Mouse (Mus musculus): Measurements from ENCODE around the gene Nobox. TPM values are rescaled to one million over a fixed set of nuclear protein-coding genes. Genes with fewer than 3 reads are reported as not detected.

The Nobox gene
- total RNA-seq (2021) (not detected), polyA plus RNA-seq (2012; rRNA removed) (0.11 TPM in 1 of 2 replicates, not detected in the other)
- long read RNA-seq, result 0 reads

DNA sequence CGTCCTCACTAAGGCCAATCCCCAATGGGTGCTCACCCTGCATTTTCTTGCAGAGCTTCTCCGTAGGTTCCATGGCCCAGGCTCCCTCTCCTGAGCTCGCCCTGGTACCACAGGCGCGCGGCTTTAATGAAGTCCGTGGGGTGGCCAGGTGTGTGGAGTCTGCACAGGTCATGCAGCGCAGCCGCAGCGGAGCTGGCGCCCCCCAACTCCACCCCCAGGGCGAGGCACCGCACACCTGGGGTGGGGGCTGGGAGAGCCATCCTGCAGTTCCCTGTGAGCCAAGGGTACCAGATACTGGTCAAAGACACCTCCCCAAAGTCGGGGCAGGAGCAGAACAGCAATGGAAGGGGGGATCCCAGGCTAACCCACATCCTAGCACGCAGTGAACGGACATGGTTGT is at the start of gene Nobox:
Gene Nobox (minus strand): TSS at position 101 of the 400 bp plus-strand sequence.
- DNase-seq, result no peak

DNA sequence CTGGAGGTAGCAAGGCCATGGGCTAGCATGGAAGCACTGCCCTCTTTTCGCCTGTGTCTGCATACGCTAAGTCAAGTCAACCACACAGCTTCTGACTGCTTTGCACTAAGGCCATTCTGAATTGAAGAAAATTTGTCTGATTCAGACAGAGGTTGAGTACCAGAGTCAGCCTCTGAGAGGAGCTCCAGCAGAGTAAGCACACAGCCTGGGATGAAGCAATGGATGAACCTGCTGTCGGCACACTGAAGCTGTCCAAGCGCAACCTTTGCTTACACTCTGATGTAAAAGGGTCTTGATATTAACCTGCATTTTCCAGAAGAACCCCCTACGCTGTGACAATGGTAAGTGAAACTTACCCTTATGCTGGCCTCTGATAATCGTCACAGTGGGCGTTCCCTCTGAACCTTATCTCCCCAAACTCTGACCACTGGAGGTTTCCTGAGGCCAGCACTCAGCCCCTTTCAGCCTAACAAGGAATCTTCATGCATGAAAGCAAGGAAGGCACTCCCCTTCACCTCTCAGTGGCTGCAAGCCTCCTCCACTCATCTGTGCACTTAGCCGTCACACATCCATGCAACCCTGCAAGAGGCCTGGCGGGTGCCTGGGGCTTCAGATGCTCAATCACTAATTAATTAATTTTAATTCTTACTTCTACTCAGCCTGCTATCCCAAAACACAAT is 45.3 kb upstream of the Nobox start:
- no peak for DNase-seq

DNA sequence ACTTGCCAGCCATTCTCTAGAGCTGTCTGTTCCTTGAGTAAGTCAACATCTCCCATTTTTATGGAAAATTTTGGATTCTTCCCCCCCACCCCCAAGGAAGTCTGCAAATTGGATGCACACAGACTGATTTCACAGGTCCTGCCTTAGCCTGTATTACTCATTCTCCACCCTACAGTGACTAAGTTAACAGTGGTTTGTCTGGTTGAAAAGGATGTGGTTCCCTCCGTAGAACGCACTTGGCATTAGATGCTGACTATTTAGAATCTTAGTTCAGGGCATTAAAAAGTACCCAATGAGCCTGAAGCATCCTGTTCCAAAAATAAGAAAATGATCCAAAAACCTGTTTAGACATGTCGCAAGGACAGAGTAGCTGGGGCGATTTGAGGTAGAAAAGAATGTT is 44.1 kb upstream of the Nobox start:
- DNase-seq, result no peak

DNA sequence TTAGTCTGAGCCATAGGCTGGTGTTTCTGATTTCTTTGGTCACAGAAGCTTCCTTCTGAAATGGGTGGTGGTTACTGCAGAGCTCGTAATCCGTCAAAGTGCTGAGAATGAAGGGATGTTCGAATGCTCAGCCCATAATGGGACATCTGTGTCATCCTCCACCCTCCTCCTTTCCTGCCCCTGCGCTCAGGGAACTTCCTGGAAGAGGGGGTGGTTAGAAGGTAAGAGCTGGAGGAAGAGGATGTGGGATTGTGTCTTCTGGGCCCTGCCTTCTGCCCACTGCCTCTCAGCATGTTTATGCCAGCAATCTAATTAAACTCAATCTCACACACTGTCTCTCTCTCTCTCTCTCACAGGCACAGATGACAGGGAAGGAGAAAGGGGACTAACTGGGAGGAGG is 39.7 kb upstream of the Nobox start:
- no peak for DNase-seq

DNA sequence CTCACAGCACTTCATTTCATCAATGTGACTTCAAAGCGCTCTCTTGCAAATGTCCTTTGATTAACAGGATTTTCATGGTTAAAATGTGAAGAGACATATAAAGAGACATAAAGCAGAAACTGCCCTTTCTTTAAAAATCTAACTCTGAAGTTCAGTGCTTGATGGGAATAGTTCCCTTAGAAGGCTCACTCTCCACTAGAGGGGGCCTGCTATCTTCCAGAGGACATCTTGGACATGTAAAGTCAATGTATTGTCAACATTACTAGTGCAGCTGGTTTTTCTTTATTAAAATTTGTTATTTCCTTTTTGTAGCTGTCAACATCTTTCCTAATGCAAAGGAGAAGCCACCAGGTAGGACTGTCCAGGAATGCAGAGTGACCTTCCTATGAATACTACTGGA is 38.3 kb upstream of the Nobox start:
- DNase-seq, result no peak

DNA sequence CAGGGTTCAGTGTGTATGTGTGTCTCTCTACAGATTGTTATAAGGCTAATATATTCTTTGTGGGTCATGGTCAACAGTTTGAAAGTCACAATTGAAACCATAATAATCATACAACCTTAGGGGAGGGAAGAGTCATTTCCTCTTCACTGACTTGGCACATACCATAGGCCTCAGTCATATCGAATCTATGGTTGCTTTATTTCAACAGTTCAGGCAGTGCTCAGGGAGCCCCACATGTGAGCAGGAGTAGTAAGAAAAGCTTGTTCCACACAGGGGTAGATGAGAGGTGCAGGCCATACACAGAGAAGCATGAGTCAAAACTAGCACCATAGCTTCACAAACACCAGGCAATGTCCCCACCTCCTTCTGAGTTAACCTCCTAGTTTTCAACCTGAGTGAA is 33.7 kb upstream of the Nobox start:
- DNase-seq, result no peak

DNA sequence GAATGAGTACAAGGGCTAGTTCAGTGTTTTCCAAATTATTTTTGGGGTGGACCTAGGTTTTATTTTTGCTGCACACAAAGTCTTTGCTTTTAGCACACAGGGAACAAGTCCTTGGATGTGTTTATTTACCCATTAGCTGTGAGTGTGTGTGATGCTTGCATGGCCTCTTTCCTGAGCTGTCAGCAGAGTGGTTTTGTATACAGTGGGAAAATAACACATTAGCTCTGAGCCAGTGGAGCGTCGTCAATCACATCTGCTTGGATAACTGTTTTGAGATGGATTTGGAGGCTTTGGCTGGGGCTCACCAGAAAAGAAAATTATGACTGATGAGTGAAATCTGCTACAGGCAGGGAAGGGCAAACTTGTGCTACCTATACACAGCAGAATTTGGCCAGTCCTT is 33.0 kb upstream of the Nobox start:
- no peak for DNase-seq

DNA sequence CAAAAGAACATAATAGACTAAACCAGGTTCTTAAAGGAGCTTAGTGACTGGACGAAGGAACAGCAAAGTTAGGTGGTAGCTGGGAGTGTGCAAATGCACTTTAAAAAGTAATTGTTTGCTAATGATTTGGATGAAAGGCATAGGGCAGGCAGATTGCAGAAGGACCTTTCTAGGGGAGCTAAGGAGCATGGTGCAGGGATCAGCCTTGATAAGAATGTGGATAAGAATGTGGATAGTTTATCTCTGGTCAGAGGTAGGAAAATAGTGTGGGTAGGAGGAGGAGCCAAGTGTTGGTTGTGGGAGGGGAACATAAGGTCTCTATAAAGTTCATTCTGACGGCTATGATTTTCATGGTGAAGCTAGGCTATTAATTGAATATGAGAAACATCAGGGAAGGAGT is 29.4 kb upstream of the Nobox start:
- DNase-seq, result no peak

DNA sequence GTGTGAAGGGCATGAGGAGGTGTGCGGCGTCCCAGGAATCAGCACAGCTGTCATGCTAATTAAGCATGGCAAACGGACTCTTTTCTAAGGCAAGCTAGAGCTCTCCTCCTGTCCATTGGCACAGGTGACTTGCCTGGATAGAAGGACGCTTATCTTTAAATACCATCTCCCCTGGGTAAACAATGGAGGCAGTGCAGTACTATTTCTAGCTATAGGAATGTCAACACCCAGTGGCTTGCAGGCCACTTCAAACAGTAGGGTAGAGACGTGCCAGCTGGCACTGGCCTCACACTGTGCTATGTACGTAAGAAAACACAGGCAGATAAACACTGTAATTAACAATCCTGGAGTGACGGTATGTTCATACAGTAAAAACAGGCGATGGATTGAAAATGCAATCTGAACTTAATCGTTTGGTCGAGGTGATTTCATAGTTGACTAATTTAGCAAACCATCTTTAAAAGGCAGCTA is 28.2 kb upstream of the Nobox start:
- no peak for DNase-seq

DNA sequence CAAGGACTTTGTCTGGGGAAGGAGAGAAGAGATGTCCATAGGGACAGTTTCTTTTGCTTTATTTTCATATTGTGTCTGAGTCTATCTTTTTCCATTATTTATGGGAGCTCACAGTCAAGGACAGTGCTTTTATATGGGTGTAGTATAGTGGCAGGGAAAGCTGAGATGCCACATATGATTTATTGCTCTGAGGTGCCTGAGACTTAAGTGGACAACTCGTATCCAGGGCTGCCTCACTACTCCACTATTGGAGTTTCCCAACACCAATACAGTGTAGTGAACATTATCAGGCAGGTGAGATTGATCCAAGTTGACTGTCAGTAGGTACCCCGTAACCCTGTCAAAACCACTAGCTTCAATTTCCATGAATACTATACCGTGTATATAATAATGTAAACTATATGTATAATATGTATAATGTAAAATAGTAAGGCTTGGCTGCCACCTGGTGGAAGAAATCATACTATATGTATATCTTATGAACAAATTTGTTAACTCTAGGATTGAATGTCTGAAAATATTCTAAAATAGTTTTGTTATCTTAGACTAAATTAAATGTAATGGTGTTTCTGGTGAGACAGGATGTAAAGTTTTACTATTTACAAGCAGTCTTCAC is 26.4 kb upstream of the Nobox start:
- DNase-seq, result no peak

DNA sequence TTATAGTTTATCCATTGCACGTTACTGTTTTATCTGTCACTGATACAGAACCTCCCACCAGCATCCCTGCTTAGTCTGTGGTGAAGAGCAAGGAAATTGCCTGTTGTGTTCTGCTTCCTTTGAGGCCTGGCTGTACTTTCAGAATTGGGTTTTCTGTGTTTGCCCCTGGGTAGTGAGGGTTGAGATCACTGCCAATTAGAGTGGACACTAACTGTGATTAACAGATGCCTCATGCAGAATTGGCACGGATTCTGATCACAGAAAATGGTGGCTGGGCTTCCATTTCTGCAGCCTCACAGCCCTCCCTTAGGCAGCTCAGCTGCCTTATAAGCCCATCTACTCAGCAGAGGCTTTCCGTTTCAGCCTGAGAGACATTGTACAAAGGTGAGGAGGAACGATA is 24.1 kb upstream of the Nobox start:
- DNase-seq, result no peak

DNA sequence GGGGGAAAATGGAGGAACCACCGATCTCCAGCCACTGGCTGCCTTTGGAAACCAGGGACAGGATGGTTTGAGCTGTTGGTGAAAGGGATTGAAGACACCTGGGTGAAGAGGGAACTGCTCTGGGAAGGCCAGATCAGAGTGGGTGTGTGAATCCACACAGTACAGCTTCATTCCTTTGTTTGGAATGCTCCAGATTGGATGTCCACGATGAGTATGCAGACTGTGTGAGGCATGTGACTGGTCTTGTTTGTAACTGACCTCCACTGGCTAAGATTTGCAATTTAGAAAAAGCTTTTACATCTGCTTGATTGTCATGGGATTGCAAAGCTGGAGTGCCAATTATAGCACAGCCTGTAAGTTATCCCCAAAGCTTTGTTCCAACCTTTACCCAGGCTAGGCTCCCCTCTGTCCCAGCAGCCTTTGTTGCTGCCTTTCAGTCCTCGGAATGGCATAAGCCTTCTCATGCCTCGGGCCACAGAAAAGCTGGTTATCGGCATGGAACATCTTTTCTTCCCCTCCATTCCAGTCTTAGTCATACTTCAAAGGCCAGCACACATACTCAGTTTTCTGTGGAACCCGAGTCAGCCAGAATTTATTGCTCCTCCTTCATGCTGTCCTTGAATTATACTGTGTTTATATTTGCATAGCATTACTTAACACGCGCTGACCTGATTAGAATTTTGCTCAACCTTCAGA is 3.8 kb upstream of the Nobox start:
- no peak for DNase-seq

DNA sequence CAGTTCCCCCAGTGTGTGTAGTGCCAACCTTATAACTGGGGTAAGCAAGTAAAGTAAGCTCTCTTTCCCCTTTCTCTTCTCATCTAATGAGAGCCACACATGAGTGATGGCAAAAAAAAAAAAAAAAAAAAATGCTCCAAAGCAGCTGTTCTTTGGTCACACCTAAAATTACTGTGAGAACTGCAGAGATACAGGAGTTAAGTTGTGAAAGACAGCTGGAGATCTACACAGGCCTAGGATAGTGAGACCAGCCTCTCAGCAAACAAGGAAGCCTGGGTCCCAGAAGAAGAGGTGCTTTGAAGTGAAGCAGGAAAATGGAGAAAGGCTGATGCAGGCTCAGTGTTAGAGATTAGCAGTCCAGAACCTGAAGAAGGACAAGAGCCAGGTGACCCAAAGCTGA is 3.2 kb upstream of the Nobox start:
- no peak for DNase-seq

DNA sequence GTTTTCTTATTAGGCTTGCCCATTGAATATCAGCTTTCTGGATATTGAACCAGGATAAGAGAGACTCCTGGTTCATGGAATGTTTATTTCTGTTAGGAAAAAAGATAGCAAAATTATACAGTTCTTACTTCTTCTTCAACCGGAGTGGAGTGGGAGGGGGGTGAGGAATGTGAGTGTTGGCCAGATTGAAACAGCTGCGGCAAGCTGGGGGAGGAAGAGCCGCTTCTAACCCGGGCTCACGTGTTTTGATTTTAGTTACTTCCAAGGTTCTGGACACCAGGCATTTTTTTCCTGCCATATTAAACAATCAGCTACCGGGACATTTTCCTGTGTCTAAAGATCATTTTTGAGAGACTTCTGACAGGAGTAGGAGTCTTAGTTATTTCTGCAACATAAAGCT is 717 bp upstream of the Nobox start:
- no peak for DNase-seq

DNA sequence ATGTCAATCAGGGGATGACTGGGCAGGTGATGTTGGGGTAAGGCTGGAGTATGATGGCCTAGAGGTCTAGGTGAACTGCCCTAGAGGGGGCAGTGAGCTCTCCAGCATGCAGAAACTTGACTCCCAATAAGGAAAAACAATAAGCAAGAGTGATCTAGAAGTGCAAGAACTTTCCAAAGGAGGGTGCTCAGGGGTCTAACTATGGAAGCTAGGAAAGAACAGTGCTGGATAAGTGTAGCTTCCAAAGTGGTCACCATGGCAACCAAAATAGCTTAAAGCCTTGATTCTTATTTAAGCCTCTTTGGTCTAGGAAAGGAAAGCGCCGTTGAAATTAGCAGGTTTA is 11.9 kb downstream of the Nobox start:
- DNase-seq, result no peak

DNA sequence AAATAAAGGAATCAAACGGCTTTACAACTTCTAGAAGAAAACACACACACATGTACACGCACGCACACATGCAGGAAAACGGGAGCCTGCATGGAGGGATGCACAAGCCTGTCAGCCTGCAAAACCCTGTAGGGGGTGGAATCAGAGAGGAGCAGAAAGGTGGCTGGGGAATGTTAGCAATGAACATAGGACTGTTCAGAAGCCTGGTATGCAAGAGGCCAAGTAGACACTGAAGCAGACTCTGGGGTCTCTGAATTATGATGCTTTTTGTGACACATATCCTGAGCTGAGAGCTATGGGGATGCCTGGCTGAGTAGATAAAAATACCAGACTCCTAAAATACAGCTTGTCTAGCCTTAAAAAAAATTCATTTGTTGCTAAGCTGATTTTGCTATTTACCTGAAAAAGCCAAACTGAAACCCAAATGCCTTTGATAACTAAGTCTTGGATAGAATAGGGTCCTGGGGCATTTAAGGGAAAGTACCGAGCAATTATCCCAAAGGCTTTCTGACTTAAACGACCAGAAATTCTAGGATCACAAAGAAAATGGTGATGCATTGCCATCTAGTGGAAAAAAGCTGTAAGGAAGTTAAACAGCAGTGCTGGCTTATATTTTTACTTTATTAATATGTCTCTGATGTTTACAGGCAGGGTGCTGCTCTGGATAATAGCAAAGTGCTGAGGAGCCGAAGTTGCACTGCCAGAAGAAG is 12.4 kb downstream of the Nobox start:
- DNase-seq, result peak; percentile 15

DNA sequence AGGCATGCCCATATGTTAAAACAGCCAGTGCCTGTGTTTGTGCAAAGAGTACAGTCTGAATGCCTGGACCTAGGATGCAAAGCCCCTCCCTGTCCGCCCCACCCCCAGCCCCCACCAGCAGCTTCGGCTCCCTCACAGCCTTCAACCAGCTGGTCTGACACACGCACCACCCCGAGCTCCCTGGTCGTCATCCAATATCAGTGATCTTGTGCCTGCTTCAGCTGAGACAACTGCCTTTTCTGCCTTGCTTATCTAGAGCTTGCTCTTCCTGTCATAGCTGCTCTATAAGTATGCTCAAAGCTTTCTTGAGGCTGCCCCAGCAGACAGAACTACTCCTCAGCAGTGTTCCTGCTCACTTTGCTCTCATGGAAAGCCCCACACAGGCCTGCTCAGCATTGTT is 13.4 kb downstream of the Nobox start:
- DNase-seq, result no peak

DNA sequence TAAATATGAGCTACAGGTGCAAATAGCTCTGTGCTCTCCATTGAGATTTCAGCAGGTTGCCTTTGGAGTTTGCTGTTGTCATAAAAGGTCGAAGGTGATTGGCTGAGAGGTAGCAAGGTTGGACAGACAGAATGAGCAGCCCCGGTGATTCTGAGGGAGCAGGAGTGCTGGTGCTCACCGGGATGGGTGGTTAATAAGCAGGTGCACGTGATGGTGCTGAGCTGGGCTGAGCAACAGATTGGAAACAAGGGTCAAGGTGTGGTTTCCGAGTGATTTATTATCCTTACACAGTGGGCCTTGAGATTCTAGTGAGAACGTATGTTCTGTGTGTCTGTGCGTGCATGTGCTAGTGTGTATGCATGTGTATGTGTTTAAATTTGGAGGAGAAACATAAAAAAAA is 16.2 kb downstream of the Nobox start:
- DNase-seq, result no peak

DNA sequence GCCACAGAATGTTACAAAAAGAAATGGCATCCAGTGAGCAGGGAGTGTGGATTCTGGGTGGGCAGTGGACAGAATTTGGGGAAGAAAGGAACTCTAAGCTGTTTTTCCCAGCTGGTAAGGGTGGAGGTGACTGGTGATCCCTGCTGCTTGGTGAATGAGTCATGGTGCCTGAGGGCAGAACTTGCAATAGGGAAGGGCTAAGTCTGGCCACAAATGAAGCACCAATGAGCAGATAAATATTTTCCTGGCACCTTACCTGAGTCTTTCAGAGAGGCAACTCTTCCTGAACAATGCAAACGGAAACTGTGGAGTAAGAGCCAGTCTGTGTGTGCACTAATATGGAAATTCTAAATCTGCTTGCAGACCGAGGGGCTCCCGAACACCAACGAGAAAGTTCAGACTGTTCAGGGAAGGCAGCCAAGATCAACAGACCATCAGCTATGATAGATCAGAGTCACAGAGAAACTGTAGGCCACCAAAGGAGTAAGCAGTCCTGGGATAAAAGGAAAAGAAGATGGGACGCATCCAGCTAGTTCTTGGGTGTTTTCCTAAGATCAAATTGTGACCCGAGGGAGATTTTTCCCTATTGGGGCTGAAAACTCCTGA is 16.8 kb downstream of the Nobox start:
- peak; percentile 66 for DNase-seq

DNA sequence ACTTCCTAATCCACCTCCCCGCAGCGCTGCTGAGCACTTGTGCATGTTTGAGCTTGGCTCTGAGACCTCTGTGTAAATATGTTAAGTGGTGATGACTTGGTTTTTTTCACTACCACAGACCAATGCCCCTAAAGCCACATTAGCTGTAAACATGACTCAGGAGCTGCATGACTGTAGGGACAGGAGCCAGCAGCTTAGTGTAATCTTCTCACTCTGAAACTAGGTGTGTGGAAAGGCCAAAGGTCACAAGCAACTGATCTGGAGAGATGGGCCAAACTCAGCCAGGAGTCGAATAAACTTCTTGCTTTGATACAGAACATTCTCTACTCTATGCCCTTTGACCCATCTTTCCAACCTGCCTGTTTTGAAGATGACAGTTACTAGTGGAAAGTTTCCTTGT is 17.3 kb downstream of the Nobox start:
- DNase-seq, result peak; percentile 16

DNA sequence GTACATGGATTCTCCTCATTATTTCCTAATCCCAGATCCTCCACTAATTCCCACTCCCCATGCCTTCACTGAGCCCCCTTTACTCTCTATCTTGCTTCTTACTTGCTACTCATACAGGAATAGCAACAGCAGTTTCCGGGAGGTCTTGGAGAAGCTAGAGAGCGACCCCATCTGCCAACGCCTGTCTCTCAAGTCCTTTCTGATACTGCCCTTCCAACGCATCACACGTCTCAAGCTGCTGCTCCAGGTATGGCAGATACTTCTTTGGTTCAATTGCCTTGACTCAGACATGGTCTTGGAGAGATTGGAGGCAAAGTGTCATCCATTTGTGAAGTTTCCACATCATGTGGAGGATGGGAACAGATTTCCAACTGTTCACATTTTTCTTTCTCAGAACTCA is 28.9 kb downstream of the Nobox start:
- no peak for DNase-seq

DNA sequence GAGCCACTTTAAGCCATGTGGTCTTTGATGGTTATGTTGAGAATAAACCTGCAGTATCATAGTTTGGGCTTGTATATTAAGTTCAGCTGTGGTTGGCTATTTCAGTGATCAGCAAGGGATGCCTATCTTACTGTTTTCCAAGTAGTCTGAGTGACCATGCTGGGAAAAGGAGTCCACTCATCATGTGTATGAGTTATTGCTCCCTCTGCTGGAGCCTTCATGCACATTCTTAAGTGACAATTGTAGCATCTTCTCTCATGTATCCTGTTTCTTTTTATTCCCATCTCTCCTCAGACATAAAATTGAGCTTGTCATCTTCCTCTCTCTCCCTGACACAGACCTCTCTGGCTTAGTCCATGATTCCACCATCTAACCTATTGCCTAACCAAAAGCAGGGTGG is 31.1 kb downstream of the Nobox start:
- no peak for DNase-seq

DNA sequence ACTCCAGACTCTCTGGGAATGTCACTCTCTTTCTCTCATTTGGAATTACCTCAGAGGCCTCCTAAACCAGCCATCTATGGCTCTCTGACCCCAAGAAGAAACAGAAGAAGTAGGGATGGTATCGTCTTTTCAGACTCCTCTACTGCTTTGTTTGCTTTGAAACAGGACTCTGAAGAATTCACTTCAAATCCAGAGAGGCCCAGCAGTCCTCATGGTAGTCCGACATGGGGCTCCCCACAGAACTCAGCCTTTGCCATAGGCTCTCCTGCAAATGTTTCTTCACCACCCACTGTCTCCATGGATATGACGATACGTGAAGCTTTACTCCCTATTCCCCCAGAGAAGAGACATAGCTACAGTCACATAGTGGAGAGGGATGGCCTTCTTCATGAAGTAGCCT is 35.2 kb downstream of the Nobox start:
- no peak for DNase-seq
